33 mouse cellular contexts compared by ENCODE assay signal in the genomic region with DNA sequence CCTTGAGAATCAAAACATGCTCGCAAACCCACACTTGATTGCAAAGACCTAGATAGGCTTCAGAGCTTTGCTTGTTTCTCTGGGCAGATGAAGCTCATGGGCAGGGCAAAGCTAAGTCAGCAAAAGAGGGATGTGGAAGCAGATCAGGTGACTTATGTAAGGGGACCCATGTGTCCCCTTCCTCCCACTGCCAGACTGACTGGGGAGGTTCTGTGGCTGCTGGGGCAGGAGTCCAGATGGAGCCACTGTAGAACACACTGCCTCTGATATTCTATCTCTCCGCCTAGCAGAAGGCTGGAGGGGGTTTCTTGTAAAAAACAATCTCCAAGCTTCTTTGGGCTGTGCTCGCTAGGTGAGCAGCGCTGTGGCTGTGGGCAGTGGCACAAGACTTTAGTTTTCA. TPM values are rescaled to one million over a fixed set of nuclear protein-coding genes. Genes with fewer than 3 reads are reported as not detected.
DNase-seq lines count a peak whose midpoint lies in the region; ATAC-seq lines count a peak whose summit lies in the region.
"Had no signal": no experiment of that assay in that cellular context is flagged by ENCODE, and none has a peak within 500 bp of the region (broad histone marks: within the 10 kb centered on the region; RNA-seq: fewer than 3 reads in every experiment).

No protein-coding gene starts in this region.

- H3K4me2 ChIP-seq in kidney, embryonic 14.5 days (replicated peaks; ENCODE audit: low read depth, low read length), result no peak overlapping the region
- no peak overlapping the region for H3K4me2 ChIP-seq in limb, embryonic 12.5 days
- H3K4me2 ChIP-seq: forebrain, embryonic 12.5 days; hindbrain, embryonic 13.5 days; limb, embryonic 15.5 days; liver, embryonic 13.5 days; midbrain, embryonic 13.5 days had no signal

- DNase-seq in kidney, postnatal 36 days, result no peak
- DNase-seq in brain, adult 2 months (ENCODE audit: low read depth, low spot score), result peak; percentile 11
- DNase-seq in layer of hippocampus, adult 8-10 months (ENCODE audit: low spot score in 2 of 2), result peak; percentile 24 to 32
- no peak for DNase-seq in urinary bladder, postnatal 4 days (ENCODE audit: low spot score in 2 of 2)
- DNase-seq in urinary bladder, postnatal 36 days (ENCODE audit: low spot score in 2 of 2), result no peak
- DNase-seq: adrenal gland, postnatal 14 days; cerebellum, adult 11-12 months; cerebellum, adult 9-11 months; embryo, embryonic 11 days; gastrocnemius, postnatal 14 days; kidney, adult 8-10 months; liver, embryonic 13.5 days; lung, adult 18-20 months; lung, postnatal 4 days; right cerebral cortex, postnatal 25 days; spleen, adult 18-20 months; thymus, postnatal 14 days had no signal

- ATAC-seq in kidney, embryonic 14.5 days (ENCODE audit: low FRiP score, low TSS enrichment), result peak; percentile 33; the same call in 1 of the 2 replicates
- ATAC-seq in limb, embryonic 12.5 days (ENCODE audit: insufficient number of reproducible peaks, insufficient read depth, low FRiP score, low TSS enrichment, low read depth), result no peak
- ATAC-seq: CD4-positive, CD25-positive, alpha-beta regulatory T cell, adult 4 months; intestine, embryonic 16.5 days; lung, postnatal 0 days; midbrain, embryonic 13.5 days had no signal

- H3K27ac ChIP-seq in kidney, embryonic 14.5 days (ENCODE audit: low read depth, low read length), result no peak overlapping the region
- H3K27ac ChIP-seq in limb, embryonic 12.5 days, result 0 out of 2 replicates have a peak overlapping the region, but pooled peaks have one; percentile 42
- H3K27ac ChIP-seq: forebrain, embryonic 12.5 days; hindbrain, embryonic 13.5 days; limb, embryonic 15.5 days; liver, embryonic 13.5 days; midbrain, embryonic 13.5 days had no signal

- H3K36me3 ChIP-seq in kidney, embryonic 14.5 days (ENCODE audit: control insufficient read depth, insufficient read depth, low read length), result no peaks in the 10 kb centered on the region
- no peaks in the 10 kb centered on the region for H3K36me3 ChIP-seq in limb, embryonic 12.5 days
- H3K36me3 ChIP-seq: forebrain, embryonic 12.5 days; hindbrain, embryonic 13.5 days; limb, embryonic 15.5 days; liver, embryonic 13.5 days; midbrain, embryonic 13.5 days had no signal

- no peak overlapping the region for H3K4me3 ChIP-seq in kidney, embryonic 14.5 days (ENCODE audit: low read length)
- H3K4me3 ChIP-seq in limb, embryonic 12.5 days (replicated peaks), result no peak overlapping the region
- H3K4me3 ChIP-seq: erythroblast, embryonic 14.5 days; forebrain, embryonic 12.5 days; hindbrain, embryonic 13.5 days; limb, embryonic 15.5 days; liver, embryonic 13.5 days; megakaryocyte, embryonic 14.5 days; midbrain, embryonic 13.5 days had no signal

- WGBS in kidney, embryonic 14.5 days, result 62% methylated on average over 4 of the region's 4 CpGs
- 65% methylated on average over 4 of the region's 4 CpGs for WGBS in limb, embryonic 12.5 days

- H3K9me3 ChIP-seq in kidney, embryonic 14.5 days (ENCODE audit: control insufficient read depth, low read length), result no peaks in the 10 kb centered on the region
- H3K9me3 ChIP-seq in limb, embryonic 12.5 days, result no peaks in the 10 kb centered on the region
- H3K9me3 ChIP-seq: forebrain, embryonic 12.5 days; hindbrain, embryonic 13.5 days; limb, embryonic 15.5 days; liver, embryonic 13.5 days; midbrain, embryonic 13.5 days had no signal

- no peak overlapping the region for H3K9ac ChIP-seq in kidney, embryonic 14.5 days (ENCODE audit: low read depth, low read length)
- no peak overlapping the region for H3K9ac ChIP-seq in limb, embryonic 12.5 days (replicated peaks)
- H3K9ac ChIP-seq: forebrain, embryonic 12.5 days; hindbrain, embryonic 13.5 days; limb, embryonic 15.5 days; liver, embryonic 13.5 days; midbrain, embryonic 13.5 days had no signal

- peaks cover 11% of the 10 kb centered on the region for H3K4me1 ChIP-seq in kidney, embryonic 14.5 days (ENCODE audit: control insufficient read depth, insufficient read depth, low read length)
- H3K4me1 ChIP-seq in limb, embryonic 12.5 days (replicated peaks), result peaks cover 27% of the 10 kb centered on the region
- H3K4me1 ChIP-seq: liver, embryonic 13.5 days had no signal

- H3K27me3 ChIP-seq in kidney, embryonic 14.5 days (ENCODE audit: control insufficient read depth, insufficient read depth, low read length), result no peaks in the 10 kb centered on the region
- no peaks in the 10 kb centered on the region for H3K27me3 ChIP-seq in limb, embryonic 12.5 days
- H3K27me3 ChIP-seq: forebrain, embryonic 12.5 days; hindbrain, embryonic 13.5 days; limb, embryonic 15.5 days; liver, embryonic 13.5 days; midbrain, embryonic 13.5 days had no signal

RNA-seq across cellular contexts. Expression of a gene that starts 52.3 kb away (rescaled TPM):
- 0.46 TPM in 1 of 2 replicates, not detected in the other for polyA plus RNA-seq in kidney, embryonic 14.5 days (2014; fragmentation: Nextera tagmentation; extraction: Ambion mirVana)
- 1 to 10 TPM in 2 of 4 experiments, under 1 TPM in 1, not detected in 1; 0.62 to 1.6 (median 1.3) TPM for total RNA-seq in layer of hippocampus, adult 8-10 months (2022)
- polyA plus RNA-seq in limb, embryonic 12.5 days (2016; fragmentation: Nextera tagmentation; extraction: Ambion mirVana), result 0.41 TPM in 1 of 2 replicates, not detected in the other
- total RNA-seq: adrenal gland, postnatal 14 days; granulocyte monocyte progenitor cell, adult 5-6 weeks; heart, postnatal 25 days had no signal
- polyA plus RNA-seq: CD4-positive, CD25-positive, alpha-beta regulatory T cell, adult 4 months; embryonic facial prominence, embryonic 14.5 days; erythroblast, embryonic 14.5 days; heart, embryonic 14.5 days; hindbrain, embryonic 13.5 days; neural tube, embryonic 14.5 days had no signal

Comparison
In these comparisons a context has a peak if more than half of its experiments do, and no peak if none do; other contexts are left out.
1. DNase-seq: peak in brain, adult 2 months (single experiment) and layer of hippocampus, adult 8-10 months (2 of 2); none in kidney, postnatal 36 days (0 of 2), urinary bladder, postnatal 4 days (0 of 2) and urinary bladder, postnatal 36 days (0 of 2).